Mouse (Mus musculus) neural tube, embryonic 11.5 days (tissue): ENCODE measurements around the gene Wwp2. TPM values are rescaled to one million over a fixed set of nuclear protein-coding genes. Genes with fewer than 3 reads are reported as not detected.
A peak's percentile ranks its signal among the peaks of the same experiment; 100 is the strongest.

Experiments used
- ATAC-seq: fragments of 200-750 bp; cut with Nextera tagmentation; 2 replicates; pipeline ENCODE4 v1.8.0; 2017; ENCODE audit warnings: moderate number of reproducible peaks, mild to moderate bottlenecking, moderate TSS enrichment, moderate library complexity; ENCODE audit not compliant: insufficient read depth, low FRiP score, low TSS enrichment
- DNase-seq: peaks from one replicate; pipeline ENCODE4 v3.0.0-alpha.2; 2015; ENCODE audit warnings: low spot score
- H3K27ac ChIP-seq: fragments of 300-500 bp; sonication (generic); 2 replicates; pipeline ENCODE4 v1.5.1; 2014; ENCODE audit warnings: low read depth, mild to moderate bottlenecking, low read length
- H3K27me3 ChIP-seq: fragments of 300-500 bp; sonication (generic); 2 replicates; pipeline ENCODE4 v1.6.1; 2014; ENCODE audit warnings: mild to moderate bottlenecking, low read length, mixed read lengths; ENCODE audit not compliant: control insufficient read depth, insufficient read depth
- H3K36me3 ChIP-seq: fragments of 300-500 bp; sonication (generic); 2 replicates; pipeline ENCODE4 v1.6.1; 2014; ENCODE audit warnings: mild to moderate bottlenecking, low read length, moderate library complexity, mixed read lengths; ENCODE audit not compliant: control insufficient read depth, insufficient read depth
- H3K4me1 ChIP-seq: fragments of 300-500 bp; sonication (generic); 2 replicates; pipeline ENCODE4 v1.6.1; 2014; ENCODE audit warnings: low read length, mixed read lengths; ENCODE audit not compliant: control insufficient read depth, insufficient read depth
- H3K4me2 ChIP-seq: fragments of 300-500 bp; sonication (generic); 2 replicates; pipeline ENCODE4 v1.6.1; 2014; ENCODE audit warnings: low read depth, mild to moderate bottlenecking, moderate library complexity
- H3K4me3 ChIP-seq: fragments of 300-500 bp; sonication (generic); 2 replicates; pipeline ENCODE4 v1.5.1; 2014; ENCODE audit warnings: low read depth, low read length
- H3K9ac ChIP-seq: fragments of 300-500 bp; sonication (generic); 2 replicates; pipeline ENCODE4 v1.6.1; 2014; ENCODE audit warnings: mild to moderate bottlenecking, low read length
- H3K9me3 ChIP-seq: fragments of 300-500 bp; sonication (generic); 2 replicates; pipeline ENCODE4 v1.6.1; 2016; ENCODE audit warnings: low read length; ENCODE audit not compliant: control insufficient read depth
- WGBS: fragments of 180-500 bp; shearing (Covaris S2); extraction: QIAGEN DNeasy Blood & Tissue Kit; methylation state at CpG from one replicate; pipeline ENCODE4 v1.1.7; 2014; 5-methylcytosine and 5-hydroxymethylcytosine counted together
- polyA plus RNA-seq: library from polyadenylated mRNA; unstranded; fragments of >200 nt; fragmentation: Nextera tagmentation; extraction: Ambion mirVana; gene quantifications from 2 replicates; pipeline ENCODE4 v1.2.1, GENCODE M21; 2014

Wwp2 gene
- polyA plus RNA-seq, 1 experiment from 2014 or later: 70.6 TPM

GRCm38 (mm10) chr8:107541369-107541768, 105.2 kb downstream of the Wwp2 start:
- Histone ChIP-seq H3K27ac (no peak overlapping the region), H3K36me3 (no peaks in the 10 kb centered on the region; the same call in 1 of the 2 replicates), H3K4me3 (no peak overlapping the region), H3K9me3 (no peaks in the 10 kb centered on the region), H3K4me1 (no peaks in the 10 kb centered on the region), H3K4me2 (no peak overlapping the region), H3K9ac (no peak overlapping the region), H3K27me3 (no peaks in the 10 kb centered on the region)
- DNase-seq (no peak), ATAC-seq (no peak)
- 82% methylated on average over 4 of the region's 4 CpGs for WGBS

GRCm38 (mm10) chr8:107542151-107542550, 106.0 kb downstream of the Wwp2 start:
- Histone ChIP-seq H3K36me3 (no peaks in the 10 kb centered on the region; the same call in 1 of the 2 replicates), H3K4me2 (no peak overlapping the region), H3K9me3 (no peaks in the 10 kb centered on the region), H3K4me1 (no peaks in the 10 kb centered on the region), H3K9ac (no peak overlapping the region), H3K27ac (no peak overlapping the region), H3K4me3 (no peak overlapping the region), H3K27me3 (no peaks in the 10 kb centered on the region)
- no peak for DNase-seq
- no peak for ATAC-seq
- 89% methylated on average over 3 of the region's 3 CpGs for WGBS

- no peak overlapping the region for H3K9ac ChIP-seq
- H3K36me3 ChIP-seq: peaks cover 1% of the 10 kb centered on the region; the same call in 1 of the 2 replicates
- no peaks in the 10 kb centered on the region for H3K27me3 ChIP-seq
- H3K4me2 ChIP-seq: no peak overlapping the region
- DNase-seq (no peak), ATAC-seq (no peak)
- H3K27ac ChIP-seq: peak overlapping the region; percentile 50; the same call in 1 of the 2 replicates
- WGBS: 91% methylated on average over 10 of the region's 11 CpGs
- no peaks in the 10 kb centered on the region for H3K4me1 ChIP-seq
- no peak overlapping the region for H3K4me3 ChIP-seq
- H3K9me3 ChIP-seq: no peaks in the 10 kb centered on the region
Observed at GRCm38 (mm10) chr8:107543714-107544113, 107.5 kb downstream of the Wwp2 start.

GRCm38 (mm10) chr8:107544211-107544610, 108.0 kb downstream of the Wwp2 start:
- no peak overlapping the region for H3K4me3 ChIP-seq
- no peak overlapping the region; the same call in 1 of the 2 replicates for H3K9ac ChIP-seq
- H3K4me1 ChIP-seq: no peaks in the 10 kb centered on the region
- H3K4me2 ChIP-seq: no peak overlapping the region
- ATAC-seq: no peak
- H3K27me3 ChIP-seq: no peaks in the 10 kb centered on the region
- H3K27ac ChIP-seq: peak overlapping the region; percentile 76; the same call in 1 of the 2 replicates
- peaks cover 4% of the 10 kb centered on the region; the same call in 1 of the 2 replicates for H3K36me3 ChIP-seq
- H3K9me3 ChIP-seq: no peaks in the 10 kb centered on the region
- WGBS: 71% methylated on average over 8 of the region's 8 CpGs
- DNase-seq: no peak

- DNase-seq: peak; percentile 61
- WGBS: 58% methylated on average over 10 of the region's 10 CpGs
- no peak overlapping the region for H3K4me2 ChIP-seq
- peak overlapping the region; percentile 76; the same call in 1 of the 2 replicates for H3K27ac ChIP-seq
- H3K9me3 ChIP-seq: no peaks in the 10 kb centered on the region
- H3K27me3 ChIP-seq: no peaks in the 10 kb centered on the region
- no peak overlapping the region for H3K4me3 ChIP-seq
- H3K36me3 ChIP-seq: peaks cover 4% of the 10 kb centered on the region; the same call in 1 of the 2 replicates
- ATAC-seq: no peak
- H3K4me1 ChIP-seq: no peaks in the 10 kb centered on the region
- H3K9ac ChIP-seq: no peak overlapping the region; the same call in 1 of the 2 replicates
Observed at GRCm38 (mm10) chr8:107544651-107545174, 108.5 kb downstream of the Wwp2 start.

- no peak for ATAC-seq
- 94% methylated on average over 11 of the region's 11 CpGs for WGBS
- H3K27ac ChIP-seq: no peak overlapping the region
Observed at GRCm38 (mm10) chr8:107545621-107546152, 109.5 kb downstream of the Wwp2 start.

GRCm38 (mm10) chr8:107546154-107546553, 110.0 kb downstream of the Wwp2 start:
- H3K27ac ChIP-seq: no peak overlapping the region
- H3K9ac ChIP-seq: no peak overlapping the region
- 89% methylated on average over 4 of the region's 4 CpGs for WGBS
- ATAC-seq: no peak
- peaks cover 4% of the 10 kb centered on the region; the same call in 1 of the 2 replicates for H3K36me3 ChIP-seq
- no peaks in the 10 kb centered on the region for H3K27me3 ChIP-seq
- no peak overlapping the region; the same call in 1 of the 2 replicates for H3K4me2 ChIP-seq
- no peak for DNase-seq
- no peaks in the 10 kb centered on the region for H3K4me1 ChIP-seq
- H3K9me3 ChIP-seq: no peaks in the 10 kb centered on the region
- 0 out of 2 replicates have a peak overlapping the region, but pooled peaks have one; percentile 2 for H3K4me3 ChIP-seq

More at GRCm38 (mm10) chr8:107545621-107546152, 109.5 kb downstream of the Wwp2 start:
- Histone ChIP-seq H3K36me3 (peaks cover 4% of the 10 kb centered on the region; the same call in 1 of the 2 replicates), H3K4me2 (peak overlapping the region; percentile 12), H3K4me3 (no peak overlapping the region), H3K9me3 (no peaks in the 10 kb centered on the region), H3K9ac (0 out of 2 replicates have a peak overlapping the region, but pooled peaks have one; percentile 3), H3K27me3 (no peaks in the 10 kb centered on the region), H3K4me1 (no peaks in the 10 kb centered on the region)
- DNase-seq: no peak

- 88% methylated on average over 8 of the region's 8 CpGs for WGBS
- no peak overlapping the region for H3K9ac ChIP-seq
- no peaks in the 10 kb centered on the region for H3K4me1 ChIP-seq
- H3K4me3 ChIP-seq: no peak overlapping the region
- H3K27me3 ChIP-seq: no peaks in the 10 kb centered on the region
- ATAC-seq: no peak
- no peaks in the 10 kb centered on the region for H3K9me3 ChIP-seq
- H3K4me2 ChIP-seq: peak overlapping the region; percentile 12; the same call in 1 of the 2 replicates
- DNase-seq: no peak
- H3K36me3 ChIP-seq: peaks cover 4% of the 10 kb centered on the region; the same call in 1 of the 2 replicates
- H3K27ac ChIP-seq: no peak overlapping the region
Observed at GRCm38 (mm10) chr8:107546817-107547216, 110.7 kb downstream of the Wwp2 start.

- Histone ChIP-seq H3K27me3 (no peaks in the 10 kb centered on the region), H3K4me2 (no peak overlapping the region), H3K36me3 (peaks cover 6% of the 10 kb centered on the region), H3K4me1 (peaks cover 3% of the 10 kb centered on the region; the same call in 1 of the 2 replicates), H3K4me3 (no peak overlapping the region), H3K9ac (no peak overlapping the region), H3K27ac (no peak overlapping the region), H3K9me3 (no peaks in the 10 kb centered on the region)
- DNase-seq (no peak), ATAC-seq (no peak)
- 58% methylated on average over 6 of the region's 6 CpGs for WGBS
Observed at GRCm38 (mm10) chr8:107552234-107552633, 116.1 kb downstream of the Wwp2 start.
